Mouse (Mus musculus): ENCODE results near the gene Arrb1.
A peak's percentile ranks its signal among the peaks of the same experiment; 100 is the strongest.

Arrb1 gene

GRCm38 (mm10) chr7:99582306-99582705, 47.0 kb downstream of the Arrb1 start:
- peak; percentile 54 for DNase-seq

GRCm38 (mm10) chr7:99582867-99583266, 47.6 kb downstream of the Arrb1 start:
- DNase-seq = peak; percentile 49

GRCm38 (mm10) chr7:99583625-99584024, 48.4 kb downstream of the Arrb1 start:
- no peak for DNase-seq

- DNase-seq = no peak
These were observed 50.7 kb downstream of the Arrb1 start for GRCm38 (mm10) chr7:99585976-99586375.

GRCm38 (mm10) chr7:99590064-99590463, 54.8 kb downstream of the Arrb1 start:
- peak; percentile 81 for DNase-seq

GRCm38 (mm10) chr7:99590646-99591045, 55.4 kb downstream of the Arrb1 start:
- no peak for DNase-seq

GRCm38 (mm10) chr7:99592669-99593068, 57.4 kb downstream of the Arrb1 start:
- no peak for DNase-seq

GRCm38 (mm10) chr7:99593868-99594803, 58.9 kb downstream of the Arrb1 start:
- no peak for DNase-seq

- DNase-seq = no peak
These were observed 63.5 kb downstream of the Arrb1 start for GRCm38 (mm10) chr7:99598722-99599121.

- no peak for DNase-seq
These were observed 68.8 kb downstream of the Arrb1 start for GRCm38 (mm10) chr7:99603875-99604662.

GRCm38 (mm10) chr7:99605058-99605457, 69.8 kb downstream of the Arrb1 start:
- DNase-seq = no peak

GRCm38 (mm10) chr7:99606303-99606702, 71.0 kb downstream of the Arrb1 start:
- no peak for DNase-seq

- DNase-seq = no peak
These were observed 71.5 kb downstream of the Arrb1 start for GRCm38 (mm10) chr7:99606766-99607165.

- no peak for DNase-seq
These were observed 72.4 kb downstream of the Arrb1 start for GRCm38 (mm10) chr7:99607632-99608031.

GRCm38 (mm10) chr7:99618264-99618663, 83.0 kb downstream of the Arrb1 start:
- no peak for DNase-seq

GRCm38 (mm10) chr7:99618860-99619259, 83.6 kb downstream of the Arrb1 start:
- DNase-seq = peak; percentile 40

- peak; percentile 88 for DNase-seq
These were observed 90.6 kb downstream of the Arrb1 start for GRCm38 (mm10) chr7:99625722-99626375.

GRCm38 (mm10) chr7:99626376-99627270, 91.4 kb downstream of the Arrb1 start, which contains the start of gene Tpbgl:
Tpbgl (minus strand) TSS chr7:99627103.
- DNase-seq = peak; percentile 59

GRCm38 (mm10) chr7:99627366-99627765, 92.1 kb downstream of the Arrb1 start:
- no peak for DNase-seq

GRCm38 (mm10) chr7:99632286-99632685, 97.0 kb downstream of the Arrb1 start:
- no peak for DNase-seq

- DNase-seq = no peak
These were observed 98.8 kb downstream of the Arrb1 start for GRCm38 (mm10) chr7:99633966-99634665.

All from lung, postnatal 14 days (tissue).